Mouse (Mus musculus) hindbrain, postnatal 0 days (tissue): ENCODE data around the gene Emilin2. TPM values are rescaled to one million over a fixed set of nuclear protein-coding genes. Genes with fewer than 3 reads are reported as not detected.

Experiments
- ATAC-seq: fragments of 200-750 bp; cut with Nextera tagmentation; 2 replicates; pipeline ENCODE4 v1.8.0; 2017; ENCODE audit warnings: mild to moderate bottlenecking, moderate TSS enrichment, moderate library complexity
- DNase-seq: peaks from one replicate; pipeline ENCODE4 v3.0.0-alpha.2; 2015; ENCODE audit warnings: low spot score
- H3K27ac ChIP-seq: fragments of 300-500 bp; sonication (generic); 2 replicates; pipeline ENCODE4 v1.5.1; 2014; ENCODE audit warnings: mild to moderate bottlenecking
- H3K27me3 ChIP-seq: fragments of 300-500 bp; sonication (generic); 2 replicates; pipeline ENCODE4 v1.6.1; 2014; ENCODE audit warnings: low read length, mixed read lengths; ENCODE audit not compliant: insufficient read depth
- H3K36me3 ChIP-seq: fragments of 300-500 bp; sonication (generic); 2 replicates; pipeline ENCODE4 v1.6.1; 2014; ENCODE audit warnings: low read length, mixed read lengths; ENCODE audit not compliant: insufficient read depth
- H3K4me1 ChIP-seq: fragments of 300-500 bp; sonication (generic); 2 replicates; pipeline ENCODE4 v1.6.1; 2014; ENCODE audit warnings: antibody characterized with exemption, low read length, mixed read lengths; ENCODE audit not compliant: insufficient read depth
- H3K4me2 ChIP-seq: fragments of 300-500 bp; sonication (generic); 2 replicates; pipeline ENCODE4 v1.6.1; 2014; ENCODE audit warnings: low read depth, mild to moderate bottlenecking, low read length, moderate library complexity, mixed read lengths
- H3K4me3 ChIP-seq: fragments of 300-500 bp; sonication (generic); 2 replicates; pipeline ENCODE4 v1.5.1; 2014; ENCODE audit warnings: low read length
- H3K9ac ChIP-seq: fragments of 300-500 bp; sonication (generic); replicated peaks from 2 replicates; pipeline ENCODE4 v1.6.1; 2014; ENCODE audit warnings: mild to moderate bottlenecking, low read length, moderate library complexity, mixed read lengths
- H3K9me3 ChIP-seq: fragments of 300-500 bp; sonication (generic); 2 replicates; pipeline ENCODE4 v1.6.1; 2016; ENCODE audit warnings: low read length, mixed read lengths
- CTCF ChIP-seq: IDR thresholded peaks from 2 replicates; pipeline ENCODE4 v1.5.1; 2016; ENCODE audit warnings: antibody characterized with exemption, control low read depth, low read depth
- WGBS: fragments of 180-500 bp; shearing (Covaris S2); extraction: QIAGEN DNeasy Blood & Tissue Kit; methylation state at CpG from one replicate; pipeline ENCODE4 v1.1.7; 2014; 5-methylcytosine and 5-hydroxymethylcytosine counted together
- polyA plus RNA-seq: library from polyadenylated mRNA; unstranded; fragments of >200 nt; fragmentation: Nextera tagmentation; extraction: Ambion mirVana; gene quantifications from 2 replicates; pipeline ENCODE4 v1.2.1, GENCODE M21; 2015
- total RNA-seq: library from RNA; depleted of rRNA; stranded (reverse); fragments of >200 nt; gene quantifications from 2 replicates; pipeline ENCODE4 v1.2.3, GENCODE M21; 2014

Emilin2 gene
- total and polyA plus RNA-seq, 2 experiments from 2014 or later, result 2.0 to 4.4 TPM

DNA sequence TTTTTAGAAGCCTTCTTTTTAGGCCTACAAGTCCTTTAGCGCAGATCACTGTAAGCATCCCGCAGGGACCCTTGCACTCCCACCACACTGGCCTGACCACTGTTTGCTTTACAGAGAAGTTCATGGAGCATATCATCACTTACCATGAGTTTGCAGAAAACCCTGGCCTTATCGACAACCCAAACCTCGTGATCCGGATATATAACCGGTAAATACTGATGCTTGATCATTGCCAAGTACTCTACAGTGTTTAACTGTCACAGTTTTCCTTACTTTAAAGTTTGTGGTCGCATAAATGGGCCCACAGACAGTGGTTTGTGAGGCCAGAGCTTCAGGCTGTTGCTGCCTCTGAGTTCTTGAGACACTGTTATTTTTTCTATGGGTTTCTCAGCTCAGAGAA is 73.3 kb downstream of the Emilin2 start:
- 96% methylated on average over 7 of the region's 7 CpGs for whole genome bisulfite sequencing
- H3K9me3 ChIP-seq, result no peaks in the 10 kb centered on the region
- TF ChIP-seq CTCF, result no peak

DNA sequence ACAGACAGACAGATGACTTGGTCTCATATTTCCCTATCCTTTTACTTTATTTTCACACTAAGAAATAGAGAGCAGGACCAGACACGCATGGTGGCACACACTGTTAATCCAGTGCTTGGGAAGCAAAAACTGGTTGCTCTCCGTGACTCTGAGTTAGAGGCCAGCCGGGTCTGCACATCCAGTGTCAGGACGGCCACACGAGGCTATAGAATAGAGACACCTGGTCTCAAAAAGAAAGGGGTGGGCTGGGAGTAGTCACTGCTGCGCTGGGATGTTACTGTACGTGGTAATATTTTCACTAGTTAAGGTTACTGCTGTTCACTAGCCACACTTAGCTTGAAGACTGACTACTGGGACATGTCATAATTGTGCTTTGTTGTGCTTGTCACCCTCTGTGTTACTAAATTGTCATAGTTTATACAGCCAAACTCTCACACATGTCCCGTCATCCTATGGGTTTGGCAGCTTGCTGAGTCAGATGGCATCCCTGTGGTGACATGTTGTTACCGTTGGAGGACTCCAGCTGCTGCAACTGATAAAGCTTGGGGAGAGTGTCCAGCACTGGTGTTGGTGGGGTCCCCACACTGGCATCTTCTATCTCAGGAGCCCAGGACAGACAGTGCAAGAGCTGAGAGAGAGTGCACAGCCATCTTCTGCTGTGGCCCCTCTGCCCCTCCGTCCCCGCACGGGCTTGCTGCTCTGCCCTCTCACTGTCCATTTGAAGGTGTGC is 76.4 kb downstream of the Emilin2 start:
- Histone ChIP-seq H3K27me3 (no peaks in the 10 kb centered on the region), H3K9ac (no peak overlapping the region), H3K4me2 (no peak overlapping the region), H3K4me3 (no peak overlapping the region), H3K36me3 (peaks cover 11% of the 10 kb centered on the region; the same call in 1 of the 2 replicates), H3K9me3 (no peaks in the 10 kb centered on the region), H3K27ac (no peak overlapping the region), H3K4me1 (no peaks in the 10 kb centered on the region)
- ATAC-seq (no peak), DNase-seq (no peak)
- WGBS, result 85% methylated on average over 12 of the region's 12 CpGs
- no peak for TF ChIP-seq CTCF

More for the DNA sequence above, 73.3 kb downstream of the Emilin2 start:
- no peaks in the 10 kb centered on the region for H3K4me1 ChIP-seq
- no peak overlapping the region for H3K9ac ChIP-seq
- peaks cover 40% of the 10 kb centered on the region for H3K36me3 ChIP-seq
- H3K4me3 ChIP-seq, result no peak overlapping the region
- ATAC-seq (no peak), DNase-seq (no peak)
- H3K27me3 ChIP-seq, result no peaks in the 10 kb centered on the region
- H3K4me2 ChIP-seq, result no peak overlapping the region
- H3K27ac ChIP-seq, result no peak overlapping the region

DNA sequence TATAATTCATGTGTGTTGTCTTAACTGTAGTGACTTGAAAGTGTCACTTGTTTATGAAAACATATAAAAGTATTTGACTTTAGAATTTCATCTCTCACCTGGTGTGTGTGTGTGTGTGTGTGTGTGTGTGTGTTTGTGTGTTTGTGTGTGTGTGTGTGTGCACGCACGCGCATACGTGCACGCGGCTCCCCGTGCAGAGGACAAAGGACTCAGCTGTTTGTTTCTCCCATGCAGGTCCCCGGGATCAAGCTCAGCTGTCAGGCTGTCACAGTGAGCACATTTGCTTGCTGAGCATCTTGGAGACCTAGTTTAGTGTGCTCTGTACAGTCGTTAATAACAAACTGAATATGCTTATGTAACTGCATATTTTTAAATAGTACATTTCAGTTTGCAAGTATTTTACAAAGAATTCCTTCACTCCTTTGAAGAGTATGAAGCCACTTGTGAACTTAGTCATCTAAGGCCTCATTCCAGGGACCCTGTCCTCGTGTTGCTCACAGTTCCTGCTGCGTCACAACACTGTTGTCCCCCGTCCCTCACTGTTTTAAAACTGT is 77.7 kb downstream of the Emilin2 start:
- no peak for TF ChIP-seq CTCF
- 84% methylated on average over 12 of the region's 12 CpGs for WGBS

DNA sequence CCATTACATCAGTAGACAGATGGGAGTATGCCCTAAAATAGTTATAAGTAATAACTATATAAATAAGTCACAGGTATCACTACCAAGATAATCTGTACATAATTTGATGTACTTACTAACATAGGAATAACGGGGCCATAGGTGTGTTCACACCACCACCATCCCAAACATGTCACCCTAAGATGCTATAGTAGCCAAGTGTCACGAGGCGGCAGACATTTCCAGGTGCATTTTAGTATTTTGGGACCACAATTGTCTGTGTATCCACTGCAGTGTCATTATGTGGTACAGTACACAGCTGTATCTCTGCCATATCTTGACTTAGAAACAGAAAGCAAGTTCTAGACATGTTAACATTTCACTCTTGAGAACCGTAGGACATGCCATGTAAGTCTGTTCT is 78.6 kb downstream of the Emilin2 start:
- H3K27ac ChIP-seq, result no peak overlapping the region
- TF ChIP-seq CTCF, result no peak
- H3K36me3 ChIP-seq, result peaks cover 9% of the 10 kb centered on the region; the same call in 1 of the 2 replicates
- no peaks in the 10 kb centered on the region for H3K9me3 ChIP-seq
- no peak overlapping the region for H3K9ac ChIP-seq
- H3K4me2 ChIP-seq, result no peak overlapping the region
- H3K4me3 ChIP-seq, result no peak overlapping the region
- no peak for ATAC-seq
- 98% methylated on average over 4 of the region's 4 CpGs for WGBS
- H3K4me1 ChIP-seq, result no peaks in the 10 kb centered on the region
- DNase-seq, result no peak
- H3K27me3 ChIP-seq, result no peaks in the 10 kb centered on the region

More for the DNA sequence above, 77.7 kb downstream of the Emilin2 start:
- Histone ChIP-seq H3K4me1 (no peaks in the 10 kb centered on the region), H3K27me3 (no peaks in the 10 kb centered on the region), H3K27ac (no peak overlapping the region), H3K4me3 (no peak overlapping the region), H3K9me3 (no peaks in the 10 kb centered on the region), H3K9ac (no peak overlapping the region), H3K36me3 (peaks cover 9% of the 10 kb centered on the region; the same call in 1 of the 2 replicates), H3K4me2 (no peak overlapping the region)
- DNase-seq (no peak), ATAC-seq (no peak)

DNA sequence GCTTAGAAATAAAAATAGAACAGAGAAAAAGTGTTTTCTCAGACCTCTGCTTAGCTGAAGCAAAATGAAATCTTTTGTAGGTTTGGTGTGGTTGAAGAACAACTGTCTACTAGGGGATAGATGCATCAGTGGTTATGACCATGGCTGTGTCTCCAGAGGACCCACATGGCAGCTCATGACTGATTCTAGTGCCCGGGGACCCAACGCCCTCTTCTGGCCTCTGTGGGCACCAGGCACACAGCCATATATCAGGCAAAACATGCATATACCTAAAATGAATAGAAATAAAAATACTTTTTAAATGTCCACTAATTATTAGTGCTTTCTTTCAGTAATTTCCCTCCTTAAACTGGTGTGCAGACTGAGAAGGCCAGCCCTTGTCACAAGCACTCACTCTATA is 79.8 kb downstream of the Emilin2 start:
- no peak for ATAC-seq
- no peak overlapping the region for H3K4me3 ChIP-seq
- WGBS, result 97% methylated on average over 2 of the region's 2 CpGs

DNA sequence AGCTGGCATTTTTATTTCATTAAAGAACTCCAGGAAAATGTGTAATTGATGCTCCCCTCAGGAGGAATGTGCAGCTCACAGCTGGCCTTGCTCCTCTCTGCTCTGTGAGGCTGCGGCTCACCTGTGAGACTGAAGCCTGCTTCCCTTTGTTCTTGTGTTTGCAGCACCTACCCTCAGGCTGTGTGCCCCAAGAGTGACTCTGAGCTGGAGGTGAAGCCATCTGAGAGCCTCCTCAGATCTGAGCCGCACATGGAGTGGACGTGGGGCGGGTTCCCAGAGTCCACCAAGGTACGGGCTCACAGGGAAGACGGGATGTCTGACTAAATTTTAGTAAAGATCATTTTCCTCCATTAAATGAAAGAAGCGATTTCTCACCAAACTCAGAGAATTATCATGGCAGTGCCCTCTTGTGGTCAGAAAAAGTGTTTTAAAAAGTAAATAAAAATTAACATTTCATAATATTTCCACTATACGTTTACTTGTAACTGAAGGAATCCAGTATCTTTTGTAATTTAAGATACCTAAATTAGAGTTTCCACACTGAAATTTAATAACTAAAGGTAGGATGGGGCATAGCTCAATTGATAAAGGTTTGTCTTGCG is 81.6 kb downstream of the Emilin2 start:
- peak; percentile 49 for TF ChIP-seq CTCF
- 70% methylated on average over 9 of the region's 9 CpGs for WGBS
- no peaks in the 10 kb centered on the region for H3K27me3 ChIP-seq
- H3K4me2 ChIP-seq, result no peak overlapping the region
- DNase-seq (peak; percentile 56), ATAC-seq (no peak)
- 0 out of 2 replicates have a peak, but pooled peaks cover 4% of the 10 kb centered on the region for H3K36me3 ChIP-seq
- H3K4me3 ChIP-seq, result no peak overlapping the region
- H3K4me1 ChIP-seq, result no peaks in the 10 kb centered on the region
- no peak overlapping the region for H3K27ac ChIP-seq
- H3K9me3 ChIP-seq, result no peaks in the 10 kb centered on the region
- no peak overlapping the region for H3K9ac ChIP-seq

More for the DNA sequence above, 79.8 kb downstream of the Emilin2 start:
- Histone ChIP-seq H3K4me2 (no peak overlapping the region), H3K4me1 (no peaks in the 10 kb centered on the region), H3K9ac (no peak overlapping the region), H3K36me3 (peaks cover 9% of the 10 kb centered on the region; the same call in 1 of the 2 replicates), H3K27ac (no peak overlapping the region), H3K9me3 (no peaks in the 10 kb centered on the region), H3K27me3 (no peaks in the 10 kb centered on the region)
- TF ChIP-seq CTCF, result peak; percentile 12; the same call in 1 of the 2 replicates
- no peak for DNase-seq
